Mouse (Mus musculus): ENCODE measurements at regions not wholly inside any gene's neighbourhood (a gene's known extent, or its start where the extent isn't known, plus 50 kb on each side); places are given as distances from the start of the nearest gene placed in this dataset.

- ATAC-seq (ENCODE audit: insufficient read depth): no peak
- 41% methylated on average over 6 of the region's 6 CpGs for WGBS
- no peaks in the 10 kb centered on the region for H3K36me3 ChIP-seq (ENCODE audit: insufficient read depth)
- no peaks in the 10 kb centered on the region for H3K9me3 ChIP-seq (ENCODE audit: low read depth, low read length)
- H3K4me2 ChIP-seq: no peak overlapping the region
- no peak overlapping the region for H3K4me3 ChIP-seq (ENCODE audit: low read depth, low read length)
- no peak for TF ChIP-seq CTCF (IDR thresholded peaks at IDR 0.05; ENCODE audit: low read depth)
- H3K27me3 ChIP-seq (ENCODE audit: insufficient read depth, low read length): no peaks in the 10 kb centered on the region
- no peak for DNase-seq
- no peaks in the 10 kb centered on the region for H3K4me1 ChIP-seq (ENCODE audit: insufficient read depth)
- H3K27ac ChIP-seq (ENCODE audit: low read depth): no peak overlapping the region
- no peak overlapping the region for H3K9ac ChIP-seq
These were observed 189.5 kb downstream of the Klf5 start for GRCm38 (mm10) chr14:99487981-99488380.

GRCm38 (mm10) chr14:99493197-99493596 lies 194.7 kb downstream of the Klf5 start:
- no peaks in the 10 kb centered on the region for H3K9me3 ChIP-seq (ENCODE audit: low read depth, low read length)
- 75% methylated on average over 4 of the region's 4 CpGs for WGBS
- no peak overlapping the region for H3K9ac ChIP-seq
- H3K4me3 ChIP-seq (ENCODE audit: low read depth, low read length): no peak overlapping the region
- ATAC-seq (ENCODE audit: insufficient read depth) (no peak), DNase-seq (no peak)
- H3K4me2 ChIP-seq: no peak overlapping the region
- no peak for TF ChIP-seq CTCF (IDR thresholded peaks at IDR 0.05; ENCODE audit: low read depth)
- H3K27ac ChIP-seq (ENCODE audit: low read depth): no peak overlapping the region
- no peaks in the 10 kb centered on the region for H3K36me3 ChIP-seq (ENCODE audit: insufficient read depth)
- no peaks in the 10 kb centered on the region for H3K27me3 ChIP-seq (ENCODE audit: insufficient read depth, low read length)
- no peaks in the 10 kb centered on the region for H3K4me1 ChIP-seq (ENCODE audit: insufficient read depth)

- H3K27me3 ChIP-seq (ENCODE audit: insufficient read depth, low read length): no peaks in the 10 kb centered on the region
- 89% methylated on average over 6 of the region's 6 CpGs for WGBS
- H3K27ac ChIP-seq (ENCODE audit: low read depth): no peak overlapping the region
- no peak for TF ChIP-seq CTCF (IDR thresholded peaks at IDR 0.05; ENCODE audit: low read depth)
- no peak overlapping the region for H3K9ac ChIP-seq
- H3K36me3 ChIP-seq (ENCODE audit: insufficient read depth): no peaks in the 10 kb centered on the region
- ATAC-seq (ENCODE audit: insufficient read depth) (no peak), DNase-seq (no peak)
- no peak overlapping the region for H3K4me3 ChIP-seq (ENCODE audit: low read depth, low read length)
- H3K4me2 ChIP-seq: no peak overlapping the region
- no peaks in the 10 kb centered on the region for H3K4me1 ChIP-seq (ENCODE audit: insufficient read depth)
- no peaks in the 10 kb centered on the region for H3K9me3 ChIP-seq (ENCODE audit: low read depth, low read length)
These were observed 195.2 kb downstream of the Klf5 start for GRCm38 (mm10) chr14:99493659-99494058.

- Histone ChIP-seq H3K27me3 (ENCODE audit: insufficient read depth, low read length) (no peaks in the 10 kb centered on the region), H3K4me1 (ENCODE audit: insufficient read depth) (no peaks in the 10 kb centered on the region), H3K9me3 (ENCODE audit: low read depth, low read length) (no peaks in the 10 kb centered on the region), H3K4me2 (no peak overlapping the region), H3K27ac (ENCODE audit: low read depth) (no peak overlapping the region), H3K9ac (no peak overlapping the region), H3K36me3 (ENCODE audit: insufficient read depth) (no peaks in the 10 kb centered on the region), H3K4me3 (ENCODE audit: low read depth, low read length) (no peak overlapping the region)
- ATAC-seq (ENCODE audit: insufficient read depth) (no peak), DNase-seq (no peak)
- TF ChIP-seq CTCF (IDR thresholded peaks at IDR 0.05; ENCODE audit: low read depth): no peak
- 72% methylated on average over 7 of the region's 7 CpGs for WGBS
These were observed 201.2 kb downstream of the Klf5 start for GRCm38 (mm10) chr14:99499502-99500266.

- H3K4me1 ChIP-seq (ENCODE audit: insufficient read depth): no peaks in the 10 kb centered on the region
- no peaks in the 10 kb centered on the region for H3K9me3 ChIP-seq (ENCODE audit: low read depth, low read length)
- H3K4me3 ChIP-seq (ENCODE audit: low read depth, low read length): no peak overlapping the region
- H3K27ac ChIP-seq (ENCODE audit: low read depth): no peak overlapping the region
- no peak for TF ChIP-seq CTCF (IDR thresholded peaks at IDR 0.05; ENCODE audit: low read depth)
- no peaks in the 10 kb centered on the region for H3K27me3 ChIP-seq (ENCODE audit: insufficient read depth, low read length)
- no peak overlapping the region for H3K9ac ChIP-seq
- ATAC-seq (ENCODE audit: insufficient read depth) (no peak), DNase-seq (no peak)
- H3K36me3 ChIP-seq (ENCODE audit: insufficient read depth): no peaks in the 10 kb centered on the region
- no peak overlapping the region for H3K4me2 ChIP-seq
- WGBS: 64% methylated on average over 4 of the region's 4 CpGs
These were observed 206.4 kb downstream of the Klf5 start for GRCm38 (mm10) chr14:99504909-99505308.

GRCm38 (mm10) chr14:99509696-99510536 lies 211.4 kb downstream of the Klf5 start:
- peak; percentile 18 for DNase-seq
- Histone ChIP-seq H3K4me2 (no peak overlapping the region), H3K27me3 (ENCODE audit: insufficient read depth, low read length) (no peaks in the 10 kb centered on the region), H3K4me3 (ENCODE audit: low read depth, low read length) (no peak overlapping the region), H3K27ac (ENCODE audit: low read depth) (no peak overlapping the region), H3K36me3 (ENCODE audit: insufficient read depth) (no peaks in the 10 kb centered on the region), H3K9me3 (ENCODE audit: low read depth, low read length) (no peaks in the 10 kb centered on the region), H3K9ac (no peak overlapping the region), H3K4me1 (ENCODE audit: insufficient read depth) (no peaks in the 10 kb centered on the region)
- 44% methylated on average over 3 of the region's 3 CpGs for WGBS
- TF ChIP-seq CTCF (IDR thresholded peaks at IDR 0.05; ENCODE audit: low read depth): no peak
- ATAC-seq (ENCODE audit: insufficient read depth): no peak

- no peaks in the 10 kb centered on the region for H3K4me1 ChIP-seq (ENCODE audit: insufficient read depth)
These were observed 217.0 kb downstream of the Klf5 start for GRCm38 (mm10) chr14:99515474-99515873.

More at GRCm38 (mm10) chr14:99515474-99515873, 217.0 kb downstream of the Klf5 start:
- Histone ChIP-seq H3K9ac (no peak overlapping the region), H3K9me3 (ENCODE audit: low read depth, low read length) (no peaks in the 10 kb centered on the region), H3K27ac (ENCODE audit: low read depth) (no peak overlapping the region), H3K4me2 (no peak overlapping the region), H3K27me3 (ENCODE audit: insufficient read depth, low read length) (no peaks in the 10 kb centered on the region), H3K36me3 (ENCODE audit: insufficient read depth) (no peaks in the 10 kb centered on the region), H3K4me3 (ENCODE audit: low read depth, low read length) (no peak overlapping the region)
- WGBS: 93% methylated on average over 1 of the region's 1 CpGs
- TF ChIP-seq CTCF (IDR thresholded peaks at IDR 0.05; ENCODE audit: low read depth): no peak
- DNase-seq: no peak
- ATAC-seq (ENCODE audit: insufficient read depth): no peak

Data from lung, embryonic 14.5 days (tissue).